Mouse (Mus musculus) thymus, postnatal 36 days (tissue): Measurements from ENCODE around the gene Ahcy.
"Not testable (repeated sequence)": the region's sequence is repeated elsewhere in the genome, so short reads cannot be mapped to it uniquely, and the experiment has no call there.

Source experiments
- DNase-seq, 2 experiments: peaks; one replicate each; pipeline ENCODE4 v3.0.0; 2022; ENCODE audit warnings: mixed read lengths in 2 of 2

Gene Ahcy

DNA sequence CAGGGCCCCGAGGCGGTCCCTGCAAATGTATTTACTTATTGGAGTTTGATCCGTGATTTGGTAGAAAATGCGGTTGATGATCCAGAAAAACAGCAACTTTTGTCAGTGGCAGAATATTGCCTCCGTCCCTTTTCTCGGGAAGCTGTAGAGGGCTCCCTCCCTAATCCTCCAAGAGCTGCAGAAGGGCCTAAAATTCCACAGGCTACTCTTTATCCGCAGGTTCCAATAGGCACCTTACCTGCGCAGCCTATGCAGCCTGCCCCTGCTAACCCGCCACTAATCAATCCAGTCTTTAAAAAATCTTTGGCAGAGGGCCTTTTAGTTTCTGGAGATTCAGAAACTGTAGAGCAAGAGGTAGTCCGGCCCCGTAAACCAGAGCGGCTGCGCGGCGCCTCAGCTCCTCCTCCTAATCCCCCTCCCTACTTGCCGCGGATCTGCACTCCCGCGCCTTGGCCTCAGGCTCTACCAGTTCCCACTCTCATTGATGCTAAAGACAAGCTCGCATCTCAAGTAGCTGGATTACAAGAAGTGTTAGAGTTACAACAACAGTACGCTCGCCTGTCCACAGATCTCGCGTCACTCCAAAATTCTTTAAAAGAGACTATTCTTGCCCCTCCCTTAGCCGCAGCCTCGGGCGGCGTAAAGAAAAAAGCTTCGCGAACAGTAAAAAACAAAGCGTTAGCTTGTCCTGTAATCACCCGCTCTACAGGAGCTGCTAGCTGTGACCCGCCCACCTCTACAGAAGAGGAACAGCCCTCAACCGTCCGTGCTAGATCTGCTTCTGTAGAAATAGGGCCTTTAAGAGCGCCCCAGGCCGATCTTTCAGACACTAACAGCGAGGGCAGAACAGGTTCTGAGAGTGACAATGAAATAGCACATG, 55.3 kb downstream of the Ahcy start:
- DNase-seq: peak; percentile 66 to 72

GRCm38 (mm10) chr2:155018251-155018755, 56.0 kb downstream of the Ahcy start, which contains the start of gene Gm14226:
Gm14226 (plus strand) TSS chr2:155018266.
- not testable (repeated sequence) for DNase-seq

DNA sequence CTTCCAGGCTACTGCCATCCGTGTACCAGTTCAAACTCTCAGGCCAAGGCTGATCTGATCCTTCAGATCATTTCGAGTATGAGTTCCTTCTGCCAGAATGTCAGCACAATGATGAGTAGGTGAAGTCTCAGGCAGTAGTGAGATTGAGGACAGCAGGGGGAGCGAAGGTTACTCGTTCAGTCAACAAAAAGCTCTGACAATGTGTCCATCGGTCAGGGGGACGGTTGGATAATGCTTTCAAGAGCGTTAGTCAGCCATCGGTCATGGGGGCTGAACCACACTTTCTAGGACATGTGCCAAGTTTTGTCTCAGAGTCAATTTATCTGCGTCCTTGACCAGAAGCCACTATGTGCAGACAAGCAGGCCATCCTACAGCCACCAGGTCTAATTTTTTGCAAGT, 57.5 kb downstream of the Ahcy start:
- not testable (repeated sequence) for DNase-seq

DNA sequence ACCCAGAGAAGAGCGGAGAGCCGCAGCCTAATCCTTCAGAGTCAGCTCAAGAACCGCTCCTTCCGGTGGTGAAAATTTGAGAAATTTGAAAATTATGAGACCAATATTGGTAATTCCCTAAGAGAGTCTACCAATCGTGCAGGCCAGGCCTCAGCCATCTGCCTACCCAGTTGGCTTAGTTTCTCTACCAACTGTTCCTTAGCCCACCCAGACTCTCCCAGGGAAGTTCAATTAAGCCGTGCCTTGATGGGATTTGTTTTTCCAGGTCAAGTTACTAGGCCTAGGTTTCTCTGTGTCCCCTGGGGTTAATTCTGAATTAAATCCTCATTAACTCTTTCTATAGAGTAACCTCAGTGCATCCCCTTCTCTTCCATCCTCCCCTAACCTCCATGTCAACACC, 61.3 kb downstream of the Ahcy start:
- DNase-seq: no peak

DNA sequence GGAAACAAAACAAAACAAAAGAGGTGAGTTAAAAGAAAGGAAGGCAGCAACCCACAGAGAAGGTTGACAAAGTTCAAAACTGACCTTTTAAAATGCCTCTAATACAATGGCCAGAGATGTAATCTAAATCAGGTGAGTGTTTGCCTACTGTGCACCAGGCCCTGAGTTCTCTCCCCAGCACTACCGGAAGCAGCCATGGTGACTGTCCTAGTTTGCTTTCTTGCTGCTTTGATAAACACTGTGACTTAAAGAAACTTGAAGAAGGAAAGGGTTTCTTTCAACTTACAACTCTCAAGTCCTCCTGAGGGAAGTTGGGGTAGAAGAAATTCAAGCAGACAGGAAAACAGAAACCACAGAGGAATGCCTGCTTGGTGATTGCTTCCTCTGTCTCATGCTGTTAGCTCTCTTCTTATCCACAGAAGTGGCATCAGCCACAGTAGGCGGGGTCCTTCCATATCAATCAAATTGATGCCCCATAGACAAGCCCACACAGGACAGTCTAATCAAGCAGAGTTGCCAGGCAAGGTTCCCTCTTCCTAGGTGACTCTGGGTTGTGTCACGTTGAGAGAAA, 63.1 kb downstream of the Ahcy start:
- DNase-seq: peak; percentile 35 to 47
